Mouse (Mus musculus): ENCODE measurements around the gene Atp2a2. TPM values are rescaled to one million over a fixed set of nuclear protein-coding genes. Genes with fewer than 3 reads are reported as not detected.
A peak's percentile ranks its signal among the peaks of the same experiment; 100 is the strongest.

Gene Atp2a2
- total and polyA plus RNA-seq, 2 experiments from 2014 or later, result 45.2 to 202 TPM

GRCm38 (mm10) chr5:122455584-122455983 lies 46.4 kb downstream of the Atp2a2 start:
- TF ChIP-seq CTCF (IDR thresholded peaks at IDR 0.05), result no peak
- 99% methylated on average over 3 of the region's 3 CpGs for WGBS
- H3K4me1 ChIP-seq (ENCODE audit: insufficient read depth, low read length), result no peaks in the 10 kb centered on the region
- no peak overlapping the region for H3K27ac ChIP-seq (ENCODE audit: low read depth, low read length)
- H3K4me3 ChIP-seq (ENCODE audit: low read depth, low read length), result no peak overlapping the region
- no peaks in the 10 kb centered on the region for H3K27me3 ChIP-seq (ENCODE audit: insufficient read depth, low read length)
- H3K9me3 ChIP-seq (ENCODE audit: low read length), result no peaks in the 10 kb centered on the region
- no peak overlapping the region for H3K9ac ChIP-seq (replicated peaks; ENCODE audit: low read length, poor library complexity, severe bottlenecking)
- peaks cover 81% of the 10 kb centered on the region for H3K36me3 ChIP-seq (ENCODE audit: insufficient read depth, low read length)
- DNase-seq (ENCODE audit: low spot score) (no peak), ATAC-seq (ENCODE audit: low FRiP score) (no peak)
- no peak overlapping the region for H3K4me2 ChIP-seq (ENCODE audit: low read depth, low read length, poor library complexity, severe bottlenecking)

DNA sequence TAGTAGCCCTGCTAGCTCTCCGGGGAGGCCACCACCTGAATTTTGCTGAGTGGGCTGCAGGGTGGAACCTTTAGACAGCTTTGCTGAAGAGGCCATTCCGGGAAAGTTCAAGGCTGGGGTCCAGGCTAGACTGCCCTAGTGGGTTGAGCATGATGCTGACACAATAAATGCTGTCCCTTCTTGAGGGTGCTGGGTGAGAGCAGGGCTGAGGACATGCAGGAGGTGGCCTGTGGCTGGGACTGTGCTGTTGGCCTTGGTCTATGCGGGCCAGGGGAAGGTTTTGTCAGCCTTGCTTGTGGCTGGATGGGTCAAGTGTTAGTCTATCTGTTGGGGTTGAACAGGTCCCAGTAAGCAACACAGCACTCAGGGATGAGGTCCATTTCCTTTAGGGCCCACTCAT lies 47.1 kb downstream of the Atp2a2 start:
- Histone ChIP-seq H3K4me1 (ENCODE audit: insufficient read depth, low read length) (no peaks in the 10 kb centered on the region), H3K27me3 (ENCODE audit: insufficient read depth, low read length) (no peaks in the 10 kb centered on the region), H3K27ac (ENCODE audit: low read depth, low read length) (0 out of 2 replicates have a peak overlapping the region, but pooled peaks have one; percentile 33), H3K36me3 (ENCODE audit: insufficient read depth, low read length) (peaks cover 75% of the 10 kb centered on the region), H3K9me3 (ENCODE audit: low read length) (no peaks in the 10 kb centered on the region), H3K9ac (replicated peaks; ENCODE audit: low read length, poor library complexity, severe bottlenecking) (no peak overlapping the region), H3K4me2 (ENCODE audit: low read depth, low read length, poor library complexity, severe bottlenecking) (no peak overlapping the region), H3K4me3 (ENCODE audit: low read depth, low read length) (no peak overlapping the region)
- no peak for DNase-seq (ENCODE audit: low spot score)
- TF ChIP-seq CTCF (IDR thresholded peaks at IDR 0.05), result no peak
- no peak for ATAC-seq (ENCODE audit: low FRiP score)
- WGBS, result 95% methylated on average over 3 of the region's 3 CpGs

DNA sequence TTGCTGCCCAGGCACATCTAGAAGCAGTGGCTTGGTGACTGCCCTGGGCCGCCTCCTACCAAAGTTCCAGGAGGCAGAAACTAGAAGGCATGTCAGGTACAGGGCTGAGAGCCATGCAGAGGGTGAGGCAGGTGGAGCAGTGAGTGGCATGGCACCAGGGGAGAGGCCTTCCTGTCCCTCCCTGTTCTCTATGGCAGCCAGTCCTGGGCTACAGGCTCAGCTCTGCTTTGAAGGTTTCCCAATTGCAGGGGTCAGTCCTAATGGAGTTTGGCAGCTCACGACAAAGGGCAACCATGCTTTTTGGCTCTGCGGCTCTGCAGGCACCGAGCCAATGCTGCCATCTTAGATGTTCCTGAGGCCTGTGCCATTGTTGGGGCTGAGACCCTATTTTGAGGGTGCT lies 47.6 kb downstream of the Atp2a2 start:
- H3K36me3 ChIP-seq (ENCODE audit: insufficient read depth, low read length), result peaks cover 70% of the 10 kb centered on the region
- ATAC-seq (ENCODE audit: low FRiP score) (no peak), DNase-seq (ENCODE audit: low spot score) (no peak)
- WGBS, result 78% methylated on average over 4 of the region's 4 CpGs
- no peak for TF ChIP-seq CTCF (IDR thresholded peaks at IDR 0.05)
- 0 out of 2 replicates have a peak overlapping the region, but pooled peaks have one; percentile 33 for H3K27ac ChIP-seq (ENCODE audit: low read depth, low read length)
- H3K9ac ChIP-seq (replicated peaks; ENCODE audit: low read length, poor library complexity, severe bottlenecking), result no peak overlapping the region
- H3K4me1 ChIP-seq (ENCODE audit: insufficient read depth, low read length), result no peaks in the 10 kb centered on the region
- H3K9me3 ChIP-seq (ENCODE audit: low read length), result no peaks in the 10 kb centered on the region
- H3K4me3 ChIP-seq (ENCODE audit: low read depth, low read length), result no peak overlapping the region
- no peak overlapping the region for H3K4me2 ChIP-seq (ENCODE audit: low read depth, low read length, poor library complexity, severe bottlenecking)
- H3K27me3 ChIP-seq (ENCODE audit: insufficient read depth, low read length), result no peaks in the 10 kb centered on the region

GRCm38 (mm10) chr5:122453188-122453587 lies 48.8 kb downstream of the Atp2a2 start:
- Histone ChIP-seq H3K36me3 (ENCODE audit: insufficient read depth, low read length) (peaks cover 58% of the 10 kb centered on the region), H3K4me2 (ENCODE audit: low read depth, low read length, poor library complexity, severe bottlenecking) (no peak overlapping the region), H3K9me3 (ENCODE audit: low read length) (no peaks in the 10 kb centered on the region), H3K27ac (ENCODE audit: low read depth, low read length) (no peak overlapping the region), H3K4me3 (ENCODE audit: low read depth, low read length) (no peak overlapping the region), H3K9ac (replicated peaks; ENCODE audit: low read length, poor library complexity, severe bottlenecking) (no peak overlapping the region), H3K27me3 (ENCODE audit: insufficient read depth, low read length) (no peaks in the 10 kb centered on the region), H3K4me1 (ENCODE audit: insufficient read depth, low read length) (no peaks in the 10 kb centered on the region)
- DNase-seq (ENCODE audit: low spot score) (no peak), ATAC-seq (ENCODE audit: low FRiP score) (no peak)
- WGBS, result 79% methylated on average over 6 of the region's 6 CpGs
- TF ChIP-seq CTCF (IDR thresholded peaks at IDR 0.05), result no peak

DNA sequence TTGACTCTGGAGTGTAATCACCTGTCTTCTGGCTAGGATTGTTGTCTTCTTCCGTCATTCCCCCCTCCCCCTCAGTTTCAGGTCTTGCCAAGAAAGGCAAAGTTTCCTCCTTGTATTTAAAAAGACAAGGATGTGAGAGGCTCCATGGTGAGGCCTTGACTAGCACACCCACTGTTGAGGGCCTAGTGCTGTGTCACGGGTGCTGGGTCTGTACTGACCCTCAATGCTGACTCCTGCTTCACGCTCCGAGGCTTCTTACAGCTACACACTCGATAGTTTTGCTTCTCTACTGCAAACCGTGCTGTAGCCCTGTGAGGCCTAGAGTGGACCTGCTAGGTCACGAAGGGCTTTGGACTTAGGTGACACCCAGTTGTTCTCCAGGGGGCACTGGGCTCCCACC lies 49.8 kb downstream of the Atp2a2 start:
- H3K9ac ChIP-seq (replicated peaks; ENCODE audit: low read length, poor library complexity, severe bottlenecking), result no peak overlapping the region
- H3K4me1 ChIP-seq (ENCODE audit: insufficient read depth, low read length), result no peaks in the 10 kb centered on the region
- no peaks in the 10 kb centered on the region for H3K9me3 ChIP-seq (ENCODE audit: low read length)
- ATAC-seq (ENCODE audit: low FRiP score) (no peak), DNase-seq (ENCODE audit: low spot score) (no peak)
- no peaks in the 10 kb centered on the region for H3K27me3 ChIP-seq (ENCODE audit: insufficient read depth, low read length)
- 88% methylated on average over 7 of the region's 7 CpGs for WGBS
- peaks cover 48% of the 10 kb centered on the region for H3K36me3 ChIP-seq (ENCODE audit: insufficient read depth, low read length)
- H3K27ac ChIP-seq (ENCODE audit: low read depth, low read length), result no peak overlapping the region
- TF ChIP-seq CTCF (IDR thresholded peaks at IDR 0.05), result no peak
- no peak overlapping the region for H3K4me3 ChIP-seq (ENCODE audit: low read depth, low read length)
- no peak overlapping the region for H3K4me2 ChIP-seq (ENCODE audit: low read depth, low read length, poor library complexity, severe bottlenecking)

DNA sequence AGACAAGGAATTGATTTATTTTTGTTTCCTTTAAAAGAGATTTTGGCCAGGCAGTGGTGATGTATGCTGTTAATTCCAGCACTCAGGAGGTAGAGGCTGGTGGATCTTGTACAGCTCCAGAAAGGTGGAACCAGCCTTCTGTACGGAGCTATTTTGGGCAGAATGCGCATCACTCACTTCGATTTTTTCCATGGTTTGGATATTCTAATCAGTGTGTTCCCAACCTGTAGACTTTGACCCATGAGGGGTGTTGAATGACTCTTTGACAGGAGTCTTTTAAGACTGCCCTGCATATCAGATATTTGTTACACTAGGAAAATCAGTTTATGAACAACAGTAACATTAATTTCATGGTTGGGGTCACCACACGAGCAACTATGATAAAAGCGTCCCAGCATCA lies 50.7 kb downstream of the Atp2a2 start:
- 91% methylated on average over 5 of the region's 5 CpGs for WGBS

More for the DNA sequence above, 50.7 kb downstream of the Atp2a2 start:
- Histone ChIP-seq H3K9me3 (ENCODE audit: low read length) (no peaks in the 10 kb centered on the region), H3K4me2 (ENCODE audit: low read depth, low read length, poor library complexity, severe bottlenecking) (no peak overlapping the region), H3K27me3 (ENCODE audit: insufficient read depth, low read length) (no peaks in the 10 kb centered on the region), H3K4me1 (ENCODE audit: insufficient read depth, low read length) (no peaks in the 10 kb centered on the region), H3K36me3 (ENCODE audit: insufficient read depth, low read length) (peaks cover 45% of the 10 kb centered on the region), H3K9ac (replicated peaks; ENCODE audit: low read length, poor library complexity, severe bottlenecking) (no peak overlapping the region), H3K4me3 (ENCODE audit: low read depth, low read length) (no peak overlapping the region), H3K27ac (ENCODE audit: low read depth, low read length) (no peak overlapping the region)
- TF ChIP-seq CTCF (IDR thresholded peaks at IDR 0.05), result no peak
- DNase-seq (ENCODE audit: low spot score) (no peak), ATAC-seq (ENCODE audit: low FRiP score) (no peak)

Measured in midbrain, postnatal 0 days (tissue).